Mouse (Mus musculus): ENCODE data around the gene Pnpla3.

- TF ChIP-seq POLR2A (IDR thresholded peaks at IDR 0.05; ENCODE audit: control insufficient read depth, extremely low read depth, insufficient read depth, low read length, poor library complexity) (no peak), CTCF (IDR thresholded peaks at IDR 0.05; ENCODE audit: borderline replicate concordance, control insufficient read depth, extremely low read depth, insufficient read depth, low read length, poor library complexity) (no peak)
Observed at GRCm38 (mm10) chr15:84126447-84126846, 41.2 kb upstream of the Pnpla3 start.

Data from thymus, adult 2 months (tissue).